Mouse (Mus musculus) lung, postnatal 0 days (tissue): ENCODE data around the gene Ep300. TPM values are rescaled to one million over a fixed set of nuclear protein-coding genes. Genes with fewer than 3 reads are reported as not detected.
"Not testable (repeated sequence)": the region's sequence is repeated elsewhere in the genome, so short reads cannot be mapped to it uniquely, and the experiment has no call there.

ENCODE experiments used
- ATAC-seq: fragments of 200-750 bp; cut with Nextera tagmentation; 2 replicates; pipeline ENCODE4 v1.8.0; 2017; ENCODE audit warnings: moderate library complexity
- DNase-seq: peaks from one replicate; pipeline ENCODE4 v3.0.0-alpha.2; 2016; ENCODE audit warnings: low spot score
- H3K27ac ChIP-seq: fragments of 300-500 bp; sonication (generic); 2 replicates; pipeline ENCODE4 v1.5.1; 2014; ENCODE audit warnings: antibody characterized with exemption, mild to moderate bottlenecking, low read length, mixed read lengths
- H3K27me3 ChIP-seq: fragments of 300-500 bp; sonication (generic); replicated peaks from 2 replicates; pipeline ENCODE4 v1.6.1; 2014; ENCODE audit warnings: low read length, mixed read lengths; ENCODE audit not compliant: insufficient read depth
- H3K36me3 ChIP-seq: fragments of 300-500 bp; sonication (generic); 2 replicates; pipeline ENCODE4 v1.6.1; 2014; ENCODE audit warnings: low read length, mixed read lengths; ENCODE audit not compliant: insufficient read depth
- H3K4me1 ChIP-seq: fragments of 300-500 bp; sonication (generic); 2 replicates; pipeline ENCODE4 v1.6.1; 2014; ENCODE audit warnings: antibody characterized with exemption, low read depth, low read length, mixed read lengths; ENCODE audit not compliant: insufficient read depth
- H3K4me2 ChIP-seq: fragments of 300-500 bp; sonication (generic); replicated peaks from 2 replicates; pipeline ENCODE4 v1.6.1; 2014; ENCODE audit warnings: low read depth, mild to moderate bottlenecking, low read length, moderate library complexity, mixed read lengths
- H3K4me3 ChIP-seq: fragments of 300-500 bp; sonication (generic); 2 replicates; pipeline ENCODE4 v1.5.1; 2014; ENCODE audit warnings: low read depth, low read length
- H3K9ac ChIP-seq: fragments of 300-500 bp; sonication (generic); replicated peaks from 2 replicates; pipeline ENCODE4 v1.6.1; 2014; ENCODE audit warnings: low read depth, mild to moderate bottlenecking
- H3K9me3 ChIP-seq: fragments of 300-500 bp; sonication (generic); 2 replicates; pipeline ENCODE4 v1.6.1; 2016; ENCODE audit warnings: low read length, mixed read lengths
- CTCF ChIP-seq: IDR thresholded peaks from 2 replicates; pipeline ENCODE4 v1.5.1; 2016; ENCODE audit warnings: antibody characterized with exemption, mild to moderate bottlenecking
- EP300 ChIP-seq: IDR thresholded peaks from 2 replicates; pipeline ENCODE4 v1.6.1; 2016; ENCODE audit warnings: antibody characterized with exemption, mild to moderate bottlenecking, control low read depth
- WGBS: fragments of 180-500 bp; shearing (Covaris S2); extraction: QIAGEN DNeasy Blood & Tissue Kit; methylation state at CpG from one replicate; pipeline ENCODE4 v1.1.7; 2014; 5-methylcytosine and 5-hydroxymethylcytosine counted together
- polyA plus RNA-seq: library from polyadenylated mRNA; unstranded; fragments of >200 nt; fragmentation: Nextera tagmentation; extraction: Ambion mirVana; gene quantifications from 2 replicates; pipeline ENCODE4 v1.2.1, GENCODE M21; 2015

The Ep300 gene
- polyA plus RNA-seq, 1 experiment from 2014 or later, result 8.5 TPM

DNA sequence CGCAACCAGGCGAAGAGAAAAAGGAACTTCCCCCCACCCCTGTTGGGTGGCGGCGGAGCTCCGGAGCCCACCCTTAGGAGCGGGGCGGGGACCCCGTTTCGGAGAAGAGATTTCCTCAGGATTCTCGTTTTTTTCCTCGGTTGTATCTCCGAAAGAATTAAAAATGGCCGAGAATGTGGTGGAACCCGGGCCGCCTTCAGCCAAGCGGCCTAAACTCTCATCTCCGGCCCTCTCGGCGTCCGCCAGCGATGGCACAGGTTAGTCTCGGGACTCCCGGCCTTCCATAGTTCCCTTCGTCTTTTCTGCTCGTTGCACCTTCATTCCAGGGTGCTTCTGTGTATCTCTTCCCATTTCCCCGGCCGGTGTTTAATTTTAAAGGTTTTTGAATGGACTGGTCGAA is 1.3 kb downstream of the Ep300 start:
- Histone ChIP-seq H3K27ac (peak overlapping the region; percentile 100), H3K27me3 (no peaks in the 10 kb centered on the region), H3K4me2 (peak overlapping the region; percentile 68), H3K36me3 (no peaks in the 10 kb centered on the region), H3K9me3 (no peaks in the 10 kb centered on the region), H3K4me1 (peaks cover 3% of the 10 kb centered on the region; the same call in 1 of the 2 replicates), H3K9ac (peak overlapping the region; percentile 100), H3K4me3 (peak overlapping the region; percentile 99)
- under 1% methylated on average over 28 of the region's 28 CpGs for WGBS
- ATAC-seq, result no peak
- TF ChIP-seq CTCF (no peak), EP300 (no peak)
- no peak for DNase-seq

DNA sequence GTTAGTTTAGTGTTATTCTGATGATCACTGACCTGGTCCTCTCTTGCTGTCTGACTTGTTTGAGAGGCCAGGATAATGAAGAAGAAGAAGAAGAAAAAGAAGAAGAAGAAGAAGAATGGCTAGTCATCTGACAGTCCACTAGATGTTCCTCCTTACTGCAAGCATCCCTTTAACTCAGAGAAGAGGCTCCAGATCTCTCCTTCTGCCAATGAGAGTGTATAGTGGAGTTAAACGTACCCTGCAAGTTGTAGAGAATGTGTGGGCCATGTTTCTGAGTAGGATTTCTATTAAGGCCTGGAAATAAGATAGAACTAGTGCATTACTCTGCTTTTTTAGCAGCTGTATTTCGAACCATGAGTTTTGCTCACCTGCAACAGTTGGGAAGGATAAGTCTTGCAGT is 2.5 kb downstream of the Ep300 start:
- H3K9ac ChIP-seq, result peak overlapping the region; percentile 100
- WGBS, result 39% methylated on average over 2 of the region's 2 CpGs
- peaks cover 3% of the 10 kb centered on the region; the same call in 1 of the 2 replicates for H3K4me1 ChIP-seq
- no peak for ATAC-seq
- peak overlapping the region; percentile 68 for H3K4me2 ChIP-seq
- peak overlapping the region; percentile 99 for H3K4me3 ChIP-seq
- TF ChIP-seq EP300, result no peak
- TF ChIP-seq CTCF, result no peak
- no peaks in the 10 kb centered on the region for H3K36me3 ChIP-seq
- DNase-seq, result no peak
- H3K9me3 ChIP-seq, result no peaks in the 10 kb centered on the region
- H3K27me3 ChIP-seq, result no peaks in the 10 kb centered on the region
- H3K27ac ChIP-seq, result 0 out of 2 replicates have a peak overlapping the region, but pooled peaks have one; percentile 26

DNA sequence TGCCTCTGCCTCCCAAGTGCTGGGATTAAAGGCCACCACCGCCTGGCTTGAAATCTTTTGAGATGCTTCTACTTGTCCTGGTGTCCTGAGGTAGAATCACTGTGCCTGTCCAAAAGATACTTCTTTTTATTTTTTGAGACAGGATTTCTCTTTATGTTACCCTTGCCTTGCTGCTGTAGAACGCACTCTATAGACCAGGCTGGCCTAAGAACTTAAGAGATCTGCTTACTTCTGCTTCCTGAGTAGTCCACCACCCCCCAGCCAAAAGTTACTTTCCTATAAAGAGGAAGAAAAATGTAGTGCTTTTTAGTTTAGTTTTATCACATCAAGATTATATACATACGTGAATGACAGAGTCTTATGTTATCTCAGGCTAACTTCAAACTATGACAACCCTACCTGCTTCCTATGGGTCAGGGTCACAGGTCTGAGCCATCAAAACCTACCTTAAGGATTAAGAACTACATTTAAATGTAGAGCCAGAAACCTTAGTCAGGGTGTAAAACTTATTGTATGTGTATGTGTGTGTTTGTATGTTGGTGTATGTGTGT is 9.1 kb downstream of the Ep300 start:
- Histone ChIP-seq H3K4me3 (no peak overlapping the region), H3K4me1 (no peaks in the 10 kb centered on the region; the same call in 1 of the 2 replicates), H3K9ac (no peak overlapping the region), H3K27ac (no peak overlapping the region), H3K36me3 (no peaks in the 10 kb centered on the region), H3K27me3 (no peaks in the 10 kb centered on the region), H3K4me2 (no peak overlapping the region), H3K9me3 (no peaks in the 10 kb centered on the region)
- 89% methylated on average over 3 of the region's 3 CpGs for WGBS
- DNase-seq (no peak), ATAC-seq (no peak)
- no peak for TF ChIP-seq EP300
- no peak for TF ChIP-seq CTCF

DNA sequence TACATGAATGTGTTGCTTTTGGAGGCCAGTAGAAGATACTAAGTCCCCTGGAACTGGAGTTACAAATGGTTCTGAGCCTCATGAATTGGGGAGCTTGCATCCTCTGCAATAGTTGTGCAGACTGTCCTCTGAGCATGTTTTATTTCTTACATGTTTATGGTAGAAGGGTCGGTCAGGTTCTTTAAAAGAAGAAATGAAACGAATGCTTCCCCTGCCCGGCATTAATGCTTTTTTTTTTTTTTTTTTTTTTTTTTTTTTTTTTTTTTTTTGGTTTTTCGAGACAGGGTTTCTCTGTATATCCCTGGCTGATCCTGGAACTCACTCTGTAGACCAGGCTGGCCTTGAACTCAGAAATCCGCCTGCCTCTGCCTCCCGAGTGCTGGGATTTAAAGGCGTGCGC is 13.6 kb downstream of the Ep300 start:
- not testable (repeated sequence) for H3K9ac ChIP-seq, H3K9me3 ChIP-seq, H3K4me1 ChIP-seq, H3K27ac ChIP-seq, H3K4me3 ChIP-seq, ATAC-seq, H3K36me3 ChIP-seq, DNase-seq, H3K4me2 ChIP-seq, H3K27me3 ChIP-seq
- WGBS, result 73% methylated on average over 8 of the region's 8 CpGs

DNA sequence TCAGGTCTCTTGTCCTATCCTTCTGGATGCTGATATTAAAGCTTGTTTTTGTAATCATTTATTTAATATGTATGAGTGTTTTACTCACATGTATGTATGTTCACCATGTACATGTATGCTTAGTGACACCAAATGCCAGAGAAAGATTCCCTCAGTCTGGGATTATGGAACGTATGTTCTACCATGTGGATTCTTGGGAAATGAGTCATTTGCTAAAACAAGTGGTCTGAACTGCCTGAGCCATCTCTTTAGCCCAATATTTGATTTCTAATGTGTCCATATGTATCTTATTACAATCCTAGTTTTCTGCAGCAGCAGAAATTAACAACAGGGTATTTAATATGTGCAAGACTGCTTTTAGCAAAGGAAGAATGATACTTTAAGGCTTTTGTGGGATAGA is 20.1 kb downstream of the Ep300 start:
- Histone ChIP-seq H3K27ac (no peak overlapping the region), H3K9ac (no peak overlapping the region), H3K4me2 (no peak overlapping the region), H3K27me3 (no peaks in the 10 kb centered on the region), H3K36me3 (peaks cover 10% of the 10 kb centered on the region; the same call in 1 of the 2 replicates), H3K9me3 (no peaks in the 10 kb centered on the region), H3K4me1 (no peaks in the 10 kb centered on the region), H3K4me3 (no peak overlapping the region)
- ATAC-seq, result no peak
- TF ChIP-seq EP300 (no peak), CTCF (no peak)
- WGBS, result 41% methylated on average over 1 of the region's 1 CpGs
- no peak for DNase-seq

DNA sequence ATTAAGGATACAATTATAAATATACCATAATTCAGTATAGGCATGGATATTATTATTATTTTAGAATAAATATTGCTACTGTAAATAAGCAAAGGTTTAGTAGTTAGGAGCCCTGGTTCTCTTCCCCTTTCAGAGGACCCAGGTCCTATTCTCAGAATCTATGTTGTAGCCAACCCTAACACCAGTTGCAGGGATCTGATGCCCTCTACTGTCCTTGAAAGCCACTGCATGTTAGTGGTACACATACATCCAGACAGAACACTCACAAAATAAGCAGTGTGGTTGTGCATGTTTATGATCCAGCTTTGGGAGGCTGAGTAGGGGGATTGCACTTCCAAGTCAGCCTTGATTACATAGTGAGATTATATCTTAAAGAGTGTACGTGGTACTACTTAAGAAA is 21.5 kb downstream of the Ep300 start:
- peak; percentile 83 for TF ChIP-seq CTCF
- TF ChIP-seq EP300, result no peak
- DNase-seq (peak; percentile 61), ATAC-seq (no peak; the same call in 1 of the 2 replicates)
- Histone ChIP-seq H3K27me3 (no peaks in the 10 kb centered on the region), H3K4me2 (no peak overlapping the region), H3K36me3 (peaks cover 21% of the 10 kb centered on the region; the same call in 1 of the 2 replicates), H3K27ac (no peak overlapping the region), H3K9me3 (no peaks in the 10 kb centered on the region), H3K4me1 (no peaks in the 10 kb centered on the region), H3K4me3 (no peak overlapping the region), H3K9ac (no peak overlapping the region)
- WGBS, result 73% methylated on average over 1 of the region's 1 CpGs
